Mouse (Mus musculus): ENCODE measurements around the gene Farp1.

Farp1 gene

DNA sequence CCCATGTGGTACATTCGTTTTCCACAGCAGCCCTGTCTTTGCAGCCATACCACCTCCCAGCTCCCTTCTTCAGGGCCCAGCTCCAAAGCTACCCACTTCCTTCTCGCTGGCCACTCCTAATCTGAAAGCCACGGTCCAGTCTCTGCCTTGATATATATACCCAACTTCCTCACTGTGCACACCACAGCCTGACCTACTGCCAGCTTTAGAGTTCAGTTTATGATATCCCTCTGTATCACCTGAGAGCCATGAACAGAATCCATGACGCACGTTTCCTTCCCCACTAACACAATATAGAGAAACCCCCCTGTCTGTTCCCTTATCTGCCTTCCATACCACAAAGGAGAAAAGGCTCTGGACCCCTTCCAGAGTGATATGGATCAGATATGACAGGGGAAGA lies 283.4 kb downstream of the Farp1 start:
- DNase-seq, result no peak

DNA sequence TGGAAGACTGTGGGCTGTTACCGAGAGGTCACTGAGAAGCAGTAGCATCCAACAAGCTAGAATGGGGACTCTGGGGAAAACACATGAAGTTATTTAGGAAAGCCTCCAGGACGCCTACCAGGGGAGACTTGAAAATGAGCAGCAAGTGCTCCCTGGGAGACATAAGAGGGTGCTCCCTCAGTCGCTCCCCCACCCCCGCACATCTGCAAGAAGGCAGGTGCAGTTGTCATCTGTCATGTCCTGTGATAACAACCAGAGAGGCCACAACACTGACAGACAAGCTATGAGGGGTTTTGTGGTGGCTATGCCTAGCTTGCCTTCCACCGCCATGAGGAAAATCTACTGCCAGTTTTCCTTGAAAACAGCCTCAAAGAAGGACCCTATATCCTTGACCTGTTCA lies 287.1 kb downstream of the Farp1 start:
- peak; percentile 90 for DNase-seq

DNA sequence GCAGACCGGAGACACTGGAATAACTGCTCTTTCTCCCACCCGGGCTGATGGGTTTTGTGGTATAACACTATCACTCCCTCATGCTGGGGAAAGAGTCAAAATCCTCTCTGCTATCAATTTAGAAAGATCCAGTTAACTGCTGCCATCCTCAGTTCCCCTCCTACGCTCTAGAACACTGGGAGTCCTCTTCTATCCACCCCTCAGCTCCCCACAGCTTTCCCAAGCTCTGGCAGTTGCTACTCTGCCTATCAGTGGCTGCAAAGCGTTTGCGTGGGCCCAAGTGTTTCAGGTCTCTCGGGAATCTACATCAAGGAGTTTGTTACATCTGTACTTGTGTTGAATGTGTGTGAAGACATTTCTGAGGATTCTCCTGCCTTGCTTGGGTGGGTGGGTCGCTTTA lies 287.6 kb downstream of the Farp1 start:
- peak; percentile 91 for DNase-seq

DNA sequence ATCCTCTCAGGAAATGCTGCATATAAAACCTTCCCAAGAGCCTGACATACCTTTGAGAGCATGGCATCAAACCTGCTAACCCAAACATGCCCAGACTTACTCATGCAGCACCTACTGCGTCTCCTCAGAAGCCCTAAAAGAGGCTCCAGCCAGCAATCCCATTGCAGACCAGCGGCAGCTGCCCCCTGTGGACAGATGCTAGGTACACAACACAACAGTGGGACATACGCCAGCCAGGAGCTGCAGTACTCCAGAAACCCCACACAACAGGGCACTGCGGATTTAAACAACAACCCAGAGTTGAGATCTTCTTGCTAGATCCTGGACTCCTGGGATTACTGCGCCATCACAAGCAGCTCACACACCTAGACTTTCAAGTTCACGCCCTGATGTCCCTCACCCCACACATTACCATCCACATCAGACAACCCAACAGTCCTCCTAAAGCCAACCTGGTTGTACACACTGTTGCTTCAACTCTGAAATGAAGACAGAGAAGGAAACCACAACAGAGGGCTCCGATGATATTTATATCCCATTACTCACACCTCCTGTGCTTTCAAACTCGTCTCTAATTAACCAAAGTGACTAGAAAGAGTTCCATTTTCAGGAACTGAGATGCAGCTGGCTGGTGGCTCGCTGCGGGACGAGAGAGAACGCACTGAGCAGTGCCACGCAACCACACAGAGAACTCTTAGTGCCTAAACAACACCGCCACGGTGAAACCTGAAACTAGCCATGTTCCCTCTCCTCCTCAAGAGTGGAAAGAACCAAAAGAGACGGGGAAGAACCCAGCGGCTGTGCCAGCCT lies 289.7 kb downstream of the Farp1 start:
- DNase-seq, result no peak

DNA sequence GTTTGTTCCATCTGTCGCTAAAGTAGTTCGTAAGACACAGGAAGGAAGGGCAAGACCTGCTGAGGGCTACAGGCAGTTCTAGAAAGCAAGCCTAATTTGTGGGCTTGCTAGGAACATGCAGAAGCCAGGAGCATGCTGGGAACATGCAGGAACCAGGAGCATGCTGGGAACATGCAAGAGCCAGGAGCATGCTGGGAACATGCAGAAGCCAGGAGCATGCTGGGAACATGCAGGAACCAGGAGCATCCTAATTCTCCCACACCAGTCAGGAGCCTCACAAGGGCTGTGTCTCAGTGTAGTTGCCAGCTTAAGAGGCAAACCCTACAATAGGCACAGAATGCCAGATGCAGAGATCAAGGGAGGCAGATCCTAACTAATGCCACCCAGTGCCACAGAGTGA lies 291.4 kb downstream of the Farp1 start:
- no peak for DNase-seq

DNA sequence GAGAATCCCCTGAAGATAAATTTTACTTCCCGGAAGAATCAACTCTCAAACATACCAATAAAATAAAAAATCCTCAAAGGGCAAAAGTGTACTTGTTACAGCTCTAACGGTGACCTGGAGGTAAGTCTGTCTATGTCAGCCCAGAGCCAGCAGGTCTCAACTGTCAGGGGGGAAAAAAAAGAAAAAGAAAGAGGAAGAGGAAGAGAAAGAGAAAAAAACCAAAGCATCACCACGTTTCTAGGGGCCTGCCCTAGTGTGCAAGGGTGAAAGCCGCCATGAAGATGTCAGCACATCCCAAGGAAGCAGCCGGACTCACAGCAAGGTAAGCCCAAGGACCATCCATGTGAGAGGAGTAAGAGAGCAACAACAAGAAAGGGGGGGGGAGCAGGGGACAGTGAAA lies 293.9 kb downstream of the Farp1 start:
- DNase-seq, result no peak

DNA sequence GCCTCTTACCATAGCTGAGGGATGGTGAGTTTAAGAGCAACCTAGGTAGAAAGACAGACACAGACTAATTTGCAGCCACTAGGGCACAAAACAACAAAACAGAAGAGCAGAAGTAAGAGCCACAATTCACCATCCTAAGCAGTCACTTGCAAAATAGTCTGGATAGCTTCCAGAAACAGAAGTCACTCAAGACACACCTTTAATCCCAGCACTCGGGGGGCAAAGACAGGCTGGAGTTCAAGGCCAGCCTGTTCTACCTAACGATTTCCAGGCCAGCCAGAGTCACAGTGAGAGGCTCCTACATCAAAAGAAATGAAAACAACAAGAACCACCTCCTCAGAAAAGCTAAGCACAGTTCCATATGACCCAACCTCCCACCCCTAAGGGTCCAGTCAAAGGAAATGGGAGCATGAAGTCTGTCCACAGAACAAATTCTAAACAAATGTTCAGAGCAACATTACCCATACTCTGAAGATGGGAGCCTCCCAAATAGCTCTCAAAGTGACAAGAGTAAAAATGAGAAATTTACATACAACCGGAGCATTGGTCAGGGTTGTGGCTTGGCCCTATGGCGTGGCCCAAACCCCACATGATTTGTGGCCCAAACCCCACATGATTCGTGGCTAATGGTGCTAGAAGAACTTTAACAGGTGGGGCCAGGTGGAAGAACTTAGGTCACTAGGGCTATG lies 294.5 kb downstream of the Farp1 start:
- DNase-seq, result no peak

DNA sequence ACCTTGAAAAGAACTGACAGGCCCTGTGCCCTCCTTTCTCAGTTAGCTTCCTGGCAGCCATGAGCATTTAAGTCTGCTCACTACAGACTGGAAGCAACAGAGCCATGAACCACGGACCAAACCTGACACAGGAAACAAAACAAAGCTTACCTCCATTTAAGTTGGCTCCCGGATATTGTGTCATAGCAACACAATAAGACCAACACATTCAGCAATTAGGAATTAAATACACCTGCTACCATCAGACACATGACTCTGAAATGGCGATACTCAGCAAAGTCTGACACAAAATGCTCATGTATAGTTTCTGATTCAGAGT lies 295.0 kb downstream of the Farp1 start:
- no peak for DNase-seq

Data from heart, adult 11 months (tissue).